Mouse (Mus musculus) small intestine, adult 2 months (tissue): ENCODE measurements around the gene Lpcat4.

ENCODE experiments used
- CTCF ChIP-seq: fragments of 200-500 bp; IDR thresholded peaks from 2 replicates; pipeline ENCODE4 v1.5.1; 2012; ENCODE audit warnings: low read depth, mild to moderate bottlenecking, control low read depth, inconsistent platforms, low read length, moderate library complexity, mixed read lengths; ENCODE audit not compliant: insufficient replicate concordance, insufficient read length; ENCODE audit errors: extremely low read depth
- POLR2A ChIP-seq: fragments of 200-500 bp; IDR thresholded peaks from 2 replicates; pipeline ENCODE4 v1.6.1; 2012; ENCODE audit warnings: low read depth, mild to moderate bottlenecking, control low read depth, inconsistent platforms, low read length, moderate library complexity

DNA sequence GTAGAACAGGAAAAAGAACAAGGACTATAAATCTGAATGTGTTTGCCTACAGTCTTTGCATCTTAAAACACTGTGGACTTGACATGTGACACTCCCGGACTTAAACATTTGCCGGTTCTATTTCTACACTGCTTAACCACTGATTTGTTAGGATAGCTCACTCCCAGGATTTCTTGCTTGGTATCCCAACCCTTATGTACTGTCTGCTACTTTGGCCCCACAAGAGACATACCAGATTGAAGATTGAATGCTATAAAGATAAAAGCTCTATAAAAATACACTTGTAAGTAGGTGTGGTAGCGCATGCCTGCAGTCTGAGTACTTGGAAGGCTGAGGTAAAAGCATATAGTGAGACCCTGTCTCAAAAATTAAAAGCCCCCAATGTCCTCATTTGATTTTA lies 50.2 kb downstream of the Lpcat4 start:
- TF ChIP-seq CTCF (no peak), POLR2A (no peak)
